Mouse (Mus musculus): ENCODE measurements around the gene Prdm16. TPM values are rescaled to one million over a fixed set of nuclear protein-coding genes. Genes with fewer than 3 reads are reported as not detected.

The Prdm16 gene
- total RNA-seq, 2 experiments from 2014 or later: 9.8 to 13.5 TPM

DNA sequence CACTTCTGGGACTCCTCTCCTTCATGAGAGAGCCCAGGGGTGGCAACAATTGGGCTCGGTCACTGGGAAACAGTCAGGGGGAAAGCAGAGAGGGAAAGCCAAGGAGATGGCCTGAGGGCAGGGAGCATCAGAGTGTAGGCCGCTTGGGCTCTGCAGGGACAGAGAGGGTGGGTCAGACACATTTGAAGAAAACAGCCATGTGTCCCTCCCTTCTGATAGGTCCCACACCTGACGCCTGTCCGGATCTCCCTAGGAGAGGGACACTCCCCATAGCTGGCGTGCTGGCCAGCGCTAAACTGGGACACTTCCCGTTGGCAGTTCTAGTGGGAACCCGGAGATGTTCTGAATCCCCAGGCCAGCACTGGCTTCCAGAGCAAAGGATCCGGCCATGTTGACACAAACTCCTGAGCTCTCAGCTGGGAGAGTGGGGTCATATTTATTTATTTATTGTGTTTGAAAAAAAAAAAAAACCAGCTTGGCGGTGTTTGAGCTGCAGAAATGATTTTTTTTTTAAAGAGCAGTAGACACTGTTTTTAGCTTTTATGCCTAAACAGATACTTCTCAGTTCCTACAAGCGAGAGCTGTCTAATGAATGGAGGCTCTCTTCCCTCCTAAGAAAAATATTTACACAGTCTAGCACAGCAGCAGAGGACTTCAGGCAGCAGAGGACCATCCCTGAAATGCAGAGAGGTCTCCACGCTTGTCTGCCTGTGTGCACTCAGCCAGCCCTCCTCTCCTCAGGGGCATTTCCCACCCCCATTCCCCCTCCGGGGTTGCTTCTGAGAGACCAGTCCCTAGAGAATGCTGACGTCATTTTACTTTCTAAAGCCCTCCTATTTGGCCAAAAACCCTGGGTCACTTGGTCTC, 154.7 kb downstream of the Prdm16 start:
- DNase-seq (ENCODE audit: low spot score in 2 of 2): no peak

DNA sequence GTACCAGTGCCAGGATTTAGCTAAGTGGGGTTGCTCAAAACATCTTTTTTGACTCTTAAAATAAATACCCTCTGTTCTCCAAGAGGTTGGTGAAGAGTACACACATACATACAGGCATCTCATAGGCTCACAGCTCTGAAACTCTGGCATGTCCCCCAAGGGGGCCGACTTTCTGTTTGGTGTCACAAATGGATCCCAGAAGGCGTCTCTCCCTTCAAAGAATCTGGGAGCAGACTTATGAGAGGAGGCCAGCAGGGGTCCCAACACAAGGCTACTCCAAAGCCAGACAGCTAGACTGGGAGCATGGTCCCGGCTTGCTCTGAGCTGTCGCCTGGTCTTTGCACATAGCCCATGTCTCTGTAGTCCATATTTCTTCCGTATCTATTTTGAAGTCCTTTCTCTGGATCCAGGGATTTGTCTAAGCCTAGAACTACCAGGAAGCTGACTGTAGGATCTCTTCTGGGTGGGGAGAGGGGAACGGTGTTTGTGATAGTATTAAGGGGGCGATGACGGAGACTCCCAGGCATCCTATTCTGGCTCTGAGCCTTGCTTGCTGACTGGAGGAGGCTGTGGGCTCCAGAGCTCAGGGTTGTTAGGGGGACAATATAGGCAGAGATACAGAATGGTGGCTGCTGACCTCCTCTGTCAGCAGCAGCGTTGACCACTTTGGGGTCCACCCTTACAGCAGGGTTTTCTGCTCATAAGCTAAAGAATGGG, 156.0 kb downstream of the Prdm16 start:
- no peak for DNase-seq (ENCODE audit: low spot score in 2 of 2)

DNA sequence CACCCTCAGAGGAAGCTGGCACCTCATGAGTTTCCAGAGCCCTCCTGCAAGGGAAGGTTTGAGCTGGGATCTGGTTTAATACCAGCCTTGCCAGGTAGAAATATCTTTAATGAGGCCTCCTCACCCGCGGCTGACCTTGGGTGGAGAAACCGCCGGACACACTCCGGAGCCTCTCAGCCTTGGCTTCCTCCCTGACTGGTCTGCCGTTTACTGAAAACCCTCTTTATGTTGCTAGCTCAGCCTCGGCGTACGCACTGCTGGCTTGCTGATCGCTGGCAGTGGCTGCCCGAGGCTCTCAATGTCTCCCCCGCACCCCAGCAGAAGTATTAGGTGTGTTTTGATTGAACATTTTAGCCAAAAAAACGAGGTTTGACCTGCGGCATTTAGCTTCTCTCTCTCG, 156.5 kb downstream of the Prdm16 start:
- DNase-seq (ENCODE audit: low spot score in 2 of 2): no peak

DNA sequence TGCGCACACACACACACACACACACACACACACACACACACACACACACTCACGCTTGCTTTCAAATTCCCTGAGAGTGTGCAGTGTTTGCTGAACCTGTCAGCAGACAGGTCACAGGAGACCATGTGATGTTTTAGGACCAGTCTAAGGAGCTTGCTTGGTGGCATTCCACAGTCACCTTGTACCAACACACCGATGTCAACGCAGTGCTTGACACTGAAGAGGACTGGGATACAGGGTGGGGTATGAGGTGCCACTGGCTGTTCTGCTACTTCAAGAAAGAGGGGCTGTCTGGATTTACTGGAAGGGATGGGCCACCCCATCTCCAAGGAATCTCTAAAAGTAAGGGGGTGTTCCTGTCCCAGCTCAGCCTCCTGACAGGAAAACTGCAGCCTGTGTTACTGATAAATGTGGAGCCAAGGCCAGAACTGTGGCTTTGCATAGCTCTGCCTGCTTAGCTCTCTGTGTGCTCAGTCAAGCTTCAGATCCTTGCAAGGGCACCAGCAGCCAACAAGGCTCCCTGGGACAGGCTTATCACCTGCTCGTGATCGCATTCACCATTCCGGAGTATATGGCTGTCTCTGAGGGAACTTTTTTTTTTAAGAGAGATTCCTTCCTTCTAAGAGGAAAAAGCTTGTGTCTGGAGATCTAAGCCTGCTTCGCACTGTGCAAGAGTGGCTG, 157.6 kb downstream of the Prdm16 start:
- DNase-seq (ENCODE audit: low spot score in 2 of 2): no peak

DNA sequence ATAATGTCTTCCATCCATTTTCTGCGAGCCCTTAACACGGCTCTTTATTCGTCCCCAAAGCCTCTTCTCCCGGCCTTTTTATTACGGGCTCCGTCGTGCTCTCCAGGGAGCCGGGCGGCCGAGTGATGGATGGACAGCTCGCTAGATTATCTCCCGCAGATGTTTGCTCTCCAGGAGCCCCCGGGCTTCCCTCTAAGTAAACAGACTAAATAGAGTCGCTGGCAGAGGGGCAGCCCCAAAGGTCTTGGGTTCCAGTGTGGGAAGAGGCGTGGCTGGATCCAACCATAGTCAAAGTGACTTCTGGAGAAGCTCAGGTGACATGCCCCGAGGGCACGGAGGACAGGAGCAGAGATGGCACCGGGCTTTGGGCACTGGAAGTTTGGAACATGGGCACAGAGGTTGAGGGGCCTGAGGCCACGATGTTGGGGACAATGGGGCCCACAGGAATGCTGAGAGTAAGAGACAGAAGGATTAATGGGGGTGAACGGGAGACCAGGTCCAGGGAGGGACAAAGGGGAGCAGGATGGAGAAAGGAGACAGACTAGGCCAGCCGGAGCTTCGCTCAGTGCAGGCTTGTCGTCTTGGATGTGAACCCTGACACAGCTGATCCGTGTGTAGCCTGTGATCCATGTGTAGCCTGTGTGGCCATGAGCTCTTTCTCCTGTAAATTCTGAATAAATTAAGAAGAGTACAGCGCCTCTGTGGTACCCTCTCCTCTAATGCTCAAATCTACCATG, 162.9 kb downstream of the Prdm16 start:
- no peak for DNase-seq (ENCODE audit: low spot score in 2 of 2)

DNA sequence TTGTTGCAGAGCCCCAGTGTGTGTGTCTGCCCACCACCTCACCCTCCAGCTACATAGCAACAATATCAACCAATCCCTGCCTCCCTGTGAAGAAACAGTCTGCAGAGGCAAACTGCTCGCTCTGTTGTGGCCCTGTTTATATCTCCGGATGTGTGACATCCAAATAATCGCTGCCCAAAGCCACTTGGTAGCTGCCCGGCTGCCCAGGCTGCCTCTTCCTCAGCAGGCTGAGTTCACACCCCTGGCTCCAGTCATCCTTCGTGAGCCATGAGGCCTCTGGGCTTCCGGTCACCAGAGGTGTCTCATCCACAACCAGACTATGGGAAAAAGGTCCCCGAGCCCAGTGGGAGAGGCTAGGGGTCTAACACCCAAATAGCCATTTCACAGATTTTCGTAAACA, 164.1 kb downstream of the Prdm16 start:
- no peak for DNase-seq (ENCODE audit: low spot score in 2 of 2)

DNA sequence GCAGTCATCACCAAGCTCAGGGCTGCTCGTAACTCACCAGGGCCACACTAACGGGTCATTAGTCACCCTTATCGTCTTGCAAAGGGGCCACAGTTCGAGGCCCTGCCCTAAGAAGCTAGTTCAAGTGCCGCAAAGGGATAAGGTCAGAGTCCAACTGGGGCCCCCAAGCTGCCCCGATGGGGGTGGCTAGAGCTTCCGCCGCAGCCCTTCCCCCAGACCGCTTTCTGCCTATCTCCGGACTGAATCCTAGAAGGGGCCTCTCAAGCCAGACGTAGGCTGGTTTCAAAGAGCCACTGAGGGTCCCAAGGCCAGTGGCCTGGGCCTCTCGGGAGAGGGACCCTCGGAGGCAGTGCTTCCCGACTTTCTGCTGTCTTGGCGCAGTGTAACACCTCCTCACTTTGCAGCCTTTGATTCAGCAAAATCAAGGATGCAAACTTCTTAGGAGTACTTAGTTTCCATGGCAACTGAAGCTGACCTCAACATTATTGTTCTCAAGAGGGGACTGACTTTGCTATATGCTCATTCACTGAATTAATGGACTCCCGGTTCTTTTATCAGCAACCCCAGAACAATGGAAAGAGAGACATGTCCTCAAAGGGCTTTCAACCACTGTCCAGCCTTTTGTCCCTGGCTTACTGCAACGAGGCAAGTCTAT, 165.1 kb downstream of the Prdm16 start:
- no peak for DNase-seq (ENCODE audit: low spot score in 2 of 2)

DNA sequence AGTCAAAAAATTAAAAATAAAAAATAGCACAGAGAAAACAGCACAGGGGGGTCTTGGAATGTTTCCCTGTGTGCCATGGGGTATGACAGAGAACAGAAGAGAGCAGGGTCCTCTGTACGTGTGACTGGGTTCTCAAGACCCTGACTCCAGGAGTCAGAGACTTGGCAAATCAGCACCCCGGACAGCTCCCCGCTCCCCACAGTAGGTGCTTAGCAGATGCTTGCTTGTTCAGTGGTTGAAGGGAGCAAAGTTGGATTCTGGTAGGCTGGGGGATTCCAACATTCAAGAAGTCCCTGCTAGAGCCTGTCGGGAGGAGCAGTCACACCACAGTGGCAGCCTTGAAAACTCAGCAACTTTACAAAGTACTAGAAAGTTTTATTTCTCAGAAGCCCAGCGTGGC, 170.4 kb downstream of the Prdm16 start:
- DNase-seq (ENCODE audit: low spot score in 2 of 2): no peak

DNA sequence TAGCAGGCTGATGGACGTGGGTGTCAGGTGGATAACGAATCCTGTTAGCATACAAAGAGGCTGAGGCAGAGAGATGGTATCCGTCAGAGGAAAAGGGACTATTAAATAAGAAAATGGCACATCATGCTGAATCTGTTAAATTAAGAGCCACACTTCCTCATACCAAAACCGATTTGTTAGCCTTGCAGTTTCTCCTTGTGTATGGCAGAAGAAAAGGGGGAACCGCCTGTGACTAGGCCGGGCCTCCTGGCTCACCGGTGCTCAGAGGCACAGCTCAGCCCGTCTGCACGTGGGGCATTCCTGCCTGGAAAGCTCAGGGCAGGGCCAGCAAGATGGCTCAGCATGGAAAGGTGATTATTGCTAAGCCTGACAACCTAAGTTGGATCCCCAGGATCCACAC, 171.6 kb downstream of the Prdm16 start:
- no peak for DNase-seq (ENCODE audit: low spot score in 2 of 2)

DNA sequence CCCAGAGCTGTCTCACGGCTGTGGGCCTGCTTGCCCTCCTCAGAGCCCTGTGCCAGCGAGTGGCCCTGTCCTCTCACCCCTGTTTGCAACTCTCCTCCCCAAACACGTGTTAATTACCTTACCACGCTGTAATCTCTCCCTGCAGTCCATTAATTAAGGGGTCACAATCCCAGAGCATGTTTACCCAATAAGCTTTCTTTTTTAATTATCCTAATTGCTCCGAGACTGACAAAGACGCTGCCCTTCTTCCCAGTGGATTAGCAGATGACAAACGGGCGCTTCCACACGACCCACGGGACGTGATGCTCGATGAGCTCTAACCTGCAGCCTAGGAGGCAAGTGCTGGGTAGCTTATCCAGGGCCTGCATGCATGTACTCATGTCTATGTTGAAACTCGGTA, 176.7 kb downstream of the Prdm16 start:
- no peak for DNase-seq (ENCODE audit: low spot score in 2 of 2)

DNA sequence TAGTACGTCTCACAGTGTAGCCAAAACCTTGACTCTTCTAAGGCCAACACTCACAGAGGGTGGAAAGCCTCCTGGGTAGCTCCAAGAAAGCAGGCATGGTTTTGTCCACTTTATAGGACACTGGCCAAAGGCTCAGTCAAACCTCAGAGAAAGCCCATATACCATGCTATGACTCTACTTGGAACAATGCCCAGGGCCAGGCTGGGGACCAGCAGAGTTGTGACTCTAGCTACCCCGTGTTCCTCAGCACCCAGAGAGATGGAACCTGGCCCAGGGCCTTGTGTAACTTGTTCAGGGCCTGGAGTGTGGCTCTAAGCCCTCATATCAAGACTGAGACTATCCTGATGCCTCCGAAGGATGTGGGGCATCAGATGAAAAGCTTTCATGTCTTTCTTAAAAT, 178.9 kb downstream of the Prdm16 start:
- DNase-seq (ENCODE audit: low spot score in 2 of 2): no peak

DNA sequence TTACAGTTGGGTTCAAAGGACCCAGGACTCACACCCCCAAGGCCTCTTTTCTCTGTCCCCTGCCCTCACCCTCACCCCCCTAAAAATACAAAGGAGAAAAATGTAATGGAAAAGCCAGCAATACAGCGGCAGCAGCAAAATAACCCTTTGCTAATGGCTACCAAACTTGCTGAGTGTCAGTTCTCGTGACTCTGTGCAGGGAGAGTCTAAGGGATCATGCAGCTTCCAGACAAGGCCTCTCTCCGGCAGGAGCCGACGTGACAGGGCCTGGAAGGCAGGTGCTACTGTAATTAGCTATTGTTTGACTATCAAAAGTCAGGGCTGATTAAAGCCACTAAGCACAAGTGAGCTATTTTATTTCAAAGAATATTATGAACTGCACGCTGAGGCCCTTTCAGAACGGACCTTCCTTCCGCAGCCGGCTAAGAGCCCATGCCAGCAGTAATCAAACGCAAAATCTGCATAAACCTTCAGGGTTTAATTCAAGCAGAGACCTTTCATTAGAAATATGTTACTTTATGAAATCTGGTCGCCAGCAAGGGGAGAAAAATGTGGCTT, 180.3 kb downstream of the Prdm16 start:
- no peak for DNase-seq (ENCODE audit: low spot score in 2 of 2)

DNA sequence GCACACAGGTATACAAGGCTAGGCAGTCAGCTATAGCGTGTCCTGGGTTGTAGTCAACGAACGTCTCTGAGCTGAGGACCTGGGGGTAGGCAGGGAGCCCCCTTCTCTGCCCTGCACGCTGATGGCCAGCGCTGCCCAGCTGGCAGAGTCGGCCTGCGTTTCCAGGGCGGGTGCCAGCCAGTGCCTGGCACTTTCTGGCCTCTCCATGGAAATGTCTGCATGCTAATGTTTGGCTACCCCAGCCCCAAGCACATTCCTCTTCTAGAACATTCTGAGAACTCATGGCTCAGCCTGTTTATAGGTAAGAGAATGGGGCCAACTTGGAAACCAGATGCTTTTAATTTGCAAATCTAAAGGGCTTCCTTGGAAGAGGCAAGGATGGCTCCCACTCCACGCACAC, 186.2 kb downstream of the Prdm16 start:
- peak; percentile 42 to 50 for DNase-seq (ENCODE audit: low spot score in 2 of 2)

DNA sequence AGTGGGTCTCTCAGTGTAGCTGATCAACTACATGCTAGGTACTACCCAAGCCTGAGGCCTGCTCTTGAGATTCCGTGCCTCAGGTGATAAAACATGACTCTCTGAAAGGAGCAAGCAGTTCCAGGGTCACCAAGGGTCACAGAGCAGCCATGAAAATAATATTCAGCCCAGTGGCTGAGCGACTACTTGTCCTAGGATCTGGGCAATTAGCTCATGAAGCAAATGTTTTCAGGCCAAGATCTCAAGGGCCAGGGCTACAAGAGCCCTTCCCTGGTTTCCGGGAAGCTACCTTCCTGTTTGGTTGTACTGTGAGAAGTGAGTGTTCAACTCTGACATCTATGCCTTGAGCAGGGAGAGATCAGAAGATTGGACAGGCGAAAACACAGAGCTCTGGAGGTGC, 186.6 kb downstream of the Prdm16 start:
- no peak for DNase-seq (ENCODE audit: low spot score in 2 of 2)

DNA sequence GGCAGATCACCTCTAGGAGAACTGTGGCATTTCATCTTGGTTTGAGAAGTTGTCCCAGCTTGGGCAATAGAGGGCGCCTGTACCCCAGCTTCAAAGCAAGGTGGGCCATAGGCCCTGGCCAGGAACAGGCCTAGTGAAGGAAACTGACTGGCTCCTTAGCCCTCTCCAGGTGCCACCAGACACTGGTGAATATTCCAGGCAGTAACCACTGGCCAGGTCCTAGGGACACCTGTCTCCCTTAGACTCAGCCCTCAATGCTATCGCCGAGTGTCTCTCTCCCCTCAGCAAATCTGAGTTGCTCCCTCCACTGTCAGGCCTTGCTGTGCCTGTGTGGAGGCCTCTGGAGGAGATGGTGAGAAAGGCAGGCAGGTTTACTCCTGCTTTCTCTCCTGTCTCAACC, 187.3 kb downstream of the Prdm16 start:
- peak; percentile 56 to 65 for DNase-seq (ENCODE audit: low spot score in 2 of 2)

DNA sequence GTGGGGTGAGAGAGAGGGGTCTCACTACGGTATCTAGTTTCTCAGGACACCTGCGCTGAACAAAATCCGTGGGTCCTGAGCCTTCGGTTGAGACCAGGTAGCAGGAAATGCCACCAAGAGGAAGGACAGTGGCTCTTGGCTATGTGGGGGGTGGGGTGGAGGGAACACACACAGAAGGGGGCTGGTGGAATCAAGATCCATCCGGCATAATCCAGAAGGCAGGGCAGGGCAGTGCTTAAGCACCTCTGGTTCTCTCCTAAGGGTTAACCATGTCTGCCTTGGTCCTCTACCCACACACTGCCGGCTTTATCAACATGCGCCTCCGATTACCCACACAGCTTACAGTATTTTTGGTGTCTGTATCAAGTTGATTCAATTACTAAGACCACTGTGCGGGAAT, 191.0 kb downstream of the Prdm16 start:
- DNase-seq (ENCODE audit: low spot score in 2 of 2): no peak

DNA sequence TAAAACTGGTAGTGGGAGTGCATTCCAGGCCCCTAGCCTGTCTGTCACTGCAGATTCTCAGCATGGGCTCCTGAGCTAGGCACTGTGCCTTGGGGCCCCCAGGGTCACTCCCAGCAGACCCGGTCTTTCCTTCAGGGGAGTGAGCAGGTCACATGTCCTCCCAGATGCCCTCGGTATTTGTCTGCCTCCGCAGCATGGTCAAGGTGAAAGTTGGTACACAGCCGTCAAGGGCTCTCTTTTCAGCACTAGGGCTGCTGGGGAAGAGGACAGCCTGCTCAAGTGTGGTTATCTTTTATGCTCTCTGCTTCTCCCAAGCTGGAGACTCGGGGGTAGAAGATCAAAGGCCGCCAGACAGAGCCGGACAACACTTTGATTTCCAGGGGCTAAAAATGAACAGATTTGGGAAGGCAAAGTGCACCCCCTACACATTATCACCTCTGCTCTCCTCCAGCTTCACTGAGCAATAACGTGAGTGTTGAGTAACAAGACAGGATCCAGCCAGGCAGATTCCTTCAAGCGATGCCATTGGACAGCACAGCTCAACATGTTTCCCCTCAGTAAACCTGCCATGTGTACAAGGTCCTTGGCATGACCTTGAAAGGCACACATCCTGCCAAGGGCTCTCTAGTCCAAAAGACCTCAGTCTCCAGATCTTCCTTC, 193.9 kb downstream of the Prdm16 start:
- DNase-seq (ENCODE audit: low spot score in 2 of 2): no peak

DNA sequence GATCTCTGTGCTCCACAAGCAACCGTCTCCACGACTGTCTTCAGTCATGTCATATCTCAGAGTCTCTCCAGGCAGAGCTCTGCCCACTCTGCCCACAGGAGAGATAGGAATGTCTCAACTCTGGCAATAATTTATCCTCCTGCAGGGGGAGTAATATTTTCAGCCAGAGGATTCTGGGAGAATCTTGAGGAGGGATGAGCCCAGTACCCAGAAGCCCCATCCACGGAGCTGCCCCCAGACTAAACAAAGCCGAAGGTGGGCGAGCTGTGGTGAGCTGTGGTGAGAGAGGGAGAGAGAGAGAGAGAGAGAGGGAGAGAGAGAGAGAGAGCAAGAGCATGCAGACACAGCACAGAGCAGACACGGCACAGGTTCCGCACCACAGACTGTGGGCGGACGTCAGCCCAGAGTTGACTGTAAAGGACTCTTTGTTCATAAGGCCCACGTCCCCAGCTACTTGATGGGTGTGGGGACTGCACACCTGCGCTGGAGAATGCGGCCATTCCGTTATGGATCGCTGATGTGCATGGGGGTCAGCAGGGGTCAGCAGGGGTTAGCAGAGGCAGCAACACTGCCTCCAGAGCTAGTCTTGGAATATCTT, 197.1 kb downstream of the Prdm16 start:
- no peak for DNase-seq (ENCODE audit: low spot score in 2 of 2)

DNA sequence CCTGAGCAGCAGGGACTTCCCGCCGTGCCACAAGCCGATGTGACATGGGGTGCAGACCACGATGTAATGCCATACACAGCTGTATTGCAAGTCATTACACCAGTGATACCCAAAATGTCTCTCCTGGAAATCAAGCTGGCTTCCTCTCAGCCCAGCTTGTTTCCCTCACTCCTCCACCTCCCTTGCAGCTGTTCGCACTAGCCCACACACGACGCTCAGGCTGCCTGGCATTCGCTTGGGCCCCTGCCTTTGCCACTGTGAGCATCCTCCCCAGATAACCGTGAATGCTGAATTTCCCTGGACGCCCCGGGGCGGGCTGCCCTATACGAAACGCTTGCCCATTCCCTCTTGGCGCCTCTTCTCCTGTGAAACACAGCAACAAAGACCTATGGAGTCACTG, 198.1 kb downstream of the Prdm16 start:
- no peak for DNase-seq (ENCODE audit: low spot score in 2 of 2)

DNA sequence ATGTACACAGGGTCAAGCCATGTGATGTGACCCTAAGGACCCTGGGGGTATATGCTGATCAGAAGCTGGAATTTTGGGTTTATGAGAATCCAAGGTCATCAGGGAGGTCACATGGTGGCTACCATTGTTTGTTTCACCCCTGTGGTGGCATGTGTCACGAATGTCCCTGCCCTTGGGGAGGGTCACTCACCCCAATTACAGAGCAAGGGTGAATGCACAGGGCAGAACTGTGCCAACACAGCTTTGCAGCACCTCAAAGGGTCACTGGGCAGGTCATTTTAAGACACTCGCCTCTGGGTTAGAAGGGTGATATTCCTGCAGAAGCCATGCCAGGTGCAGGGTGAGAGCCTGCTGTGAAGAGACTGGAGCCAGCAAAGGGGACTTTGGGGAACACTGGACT, 206.9 kb downstream of the Prdm16 start:
- DNase-seq (ENCODE audit: low spot score in 2 of 2): no peak
